Mouse (Mus musculus) olfactory bulb, adult 2 months (tissue): ENCODE data around the gene Aig1. TPM values are rescaled to one million over a fixed set of nuclear protein-coding genes. Genes with fewer than 3 reads are reported as not detected.

Experiments used
- H3K27ac ChIP-seq: fragments of 200-500 bp; 2 replicates; pipeline ENCODE4 v1.5.1; 2012; ENCODE audit warnings: low read depth, low read length; ENCODE audit not compliant: insufficient read depth
- H3K4me1 ChIP-seq: fragments of 200-500 bp; 2 replicates; pipeline ENCODE4 v1.6.1; 2012; ENCODE audit warnings: low read length; ENCODE audit not compliant: control insufficient read depth, insufficient read depth
- H3K4me3 ChIP-seq: fragments of 200-500 bp; 2 replicates; pipeline ENCODE4 v1.5.1; 2012; ENCODE audit warnings: mild to moderate bottlenecking, low read depth, low read length, moderate library complexity; ENCODE audit not compliant: insufficient read depth
- CTCF ChIP-seq: fragments of 200-500 bp; IDR thresholded peaks from 2 replicates; pipeline ENCODE4 v1.5.1; 2012; ENCODE audit warnings: low read depth, mild to moderate bottlenecking, low read length, moderate library complexity; ENCODE audit not compliant: insufficient read depth
- POLR2A ChIP-seq: fragments of 200-500 bp; IDR thresholded peaks from 2 replicates; pipeline ENCODE4 v1.6.1; 2012; ENCODE audit warnings: mild to moderate bottlenecking, low read depth, low read length, moderate library complexity; ENCODE audit not compliant: insufficient read depth
- WGBS: fragments of 180-500 bp; shearing (Covaris S2); methylation state at CpG from one replicate; pipeline ENCODE4 v1.1.7; 2018; 5-methylcytosine and 5-hydroxymethylcytosine counted together
- polyA plus RNA-seq: library from polyadenylated mRNA; stranded (reverse); fragments of >200 nt; gene quantifications from 2 replicates; pipeline ENCODE4 v1.2.4, GENCODE M21; 2012; ENCODE audit warnings: low replicate concordance; ENCODE audit not compliant: missing spikeins, insufficient read depth, insufficient read length

Aig1 gene
- polyA plus RNA-seq, 1 experiment, result not detected

DNA sequence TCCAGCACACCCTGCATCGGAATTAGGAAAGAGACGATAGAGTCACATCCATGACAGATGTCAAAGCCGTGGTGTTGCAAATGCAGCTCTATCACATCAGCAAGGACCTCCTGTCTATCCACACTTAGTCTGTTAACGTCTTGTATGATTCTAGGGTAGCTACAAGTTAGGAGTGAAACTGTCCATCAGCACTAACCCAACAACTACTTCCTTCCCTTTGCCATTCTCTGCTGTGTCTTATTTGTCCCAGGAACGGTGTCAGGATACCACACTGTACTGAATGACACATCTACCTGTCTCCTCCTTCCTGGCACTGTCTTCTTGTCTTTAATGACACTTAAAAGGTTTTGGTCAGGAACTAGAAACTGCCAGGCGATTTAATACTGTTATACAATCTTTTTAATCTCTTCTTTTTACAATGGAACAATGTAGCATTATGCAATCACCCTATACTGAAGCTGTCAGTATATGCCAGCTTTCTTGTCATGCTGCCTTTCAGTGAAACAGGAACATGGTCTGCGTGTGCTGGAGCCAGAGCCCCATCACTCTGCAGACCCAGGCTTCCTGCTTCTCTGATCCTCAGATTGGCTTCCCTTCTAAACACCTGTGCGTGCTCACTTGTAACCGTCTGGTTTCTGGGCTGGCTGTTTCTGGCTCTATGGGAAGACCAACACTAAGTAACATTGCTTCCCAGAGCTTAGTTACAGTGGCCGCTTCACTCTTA lies 214.9 kb downstream of the Aig1 start:
- Histone ChIP-seq H3K4me3 (no peak overlapping the region), H3K27ac (peak overlapping the region; percentile 17; the same call in 1 of the 2 replicates), H3K4me1 (peaks cover under 1% of the 10 kb centered on the region; the same call in 1 of the 2 replicates)
- TF ChIP-seq POLR2A (no peak), CTCF (no peak)
- 83% methylated on average over 10 of the region's 10 CpGs for WGBS

GRCm38 (mm10) chr10:13653326-13653725 lies 215.5 kb downstream of the Aig1 start:
- no peaks in the 10 kb centered on the region for H3K4me1 ChIP-seq
- H3K4me3 ChIP-seq, result no peak overlapping the region
- TF ChIP-seq CTCF, result no peak
- no peak for TF ChIP-seq POLR2A
- 76% methylated on average over 7 of the region's 7 CpGs for WGBS
- no peak overlapping the region for H3K27ac ChIP-seq

- Histone ChIP-seq H3K4me3 (no peak overlapping the region), H3K4me1 (no peaks in the 10 kb centered on the region), H3K27ac (no peak overlapping the region)
- TF ChIP-seq POLR2A, result no peak
- no peak for TF ChIP-seq CTCF
- WGBS, result 94% methylated on average over 4 of the region's 4 CpGs
Observed at GRCm38 (mm10) chr10:13652061-13652460, 216.7 kb downstream of the Aig1 start.

GRCm38 (mm10) chr10:13641750-13642149 lies 227.0 kb downstream of the Aig1 start:
- WGBS, result 20% methylated on average over 7 of the region's 7 CpGs
- TF ChIP-seq POLR2A (no peak), CTCF (no peak)

GRCm38 (mm10) chr10:13631796-13632195 lies 237.0 kb downstream of the Aig1 start:
- no peak overlapping the region for H3K4me3 ChIP-seq
- peaks cover 3% of the 10 kb centered on the region for H3K4me1 ChIP-seq
- H3K27ac ChIP-seq, result peak overlapping the region; percentile 33; the same call in 1 of the 2 replicates
- TF ChIP-seq POLR2A, result no peak
- no peak for TF ChIP-seq CTCF
- WGBS, result 23% methylated on average over 3 of the region's 3 CpGs

More at GRCm38 (mm10) chr10:13641750-13642149, 227.0 kb downstream of the Aig1 start:
- no peaks in the 10 kb centered on the region for H3K4me1 ChIP-seq
- no peak overlapping the region for H3K27ac ChIP-seq
- no peak overlapping the region for H3K4me3 ChIP-seq

DNA sequence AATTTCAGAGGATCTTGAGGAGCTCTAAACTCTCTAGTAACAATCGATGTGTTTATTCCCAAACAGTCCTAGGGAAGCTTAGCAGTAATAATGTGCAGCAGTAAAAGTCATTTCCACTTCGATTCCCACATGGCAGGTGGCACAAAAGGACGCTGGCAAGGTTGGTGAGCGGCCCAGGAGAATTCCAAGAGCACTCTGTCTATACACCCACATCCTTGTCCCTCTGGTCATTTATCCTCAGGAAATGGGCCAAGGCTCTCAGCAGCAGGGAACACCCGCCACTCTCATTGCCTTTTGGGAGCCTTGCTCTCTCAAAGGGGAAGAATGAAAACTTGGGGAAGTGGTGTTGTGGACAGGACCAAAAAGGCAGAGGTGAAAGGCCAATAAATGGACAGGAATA lies 245.0 kb downstream of the Aig1 start:
- TF ChIP-seq POLR2A (no peak), CTCF (no peak)
- Histone ChIP-seq H3K27ac (no peak overlapping the region), H3K4me1 (no peaks in the 10 kb centered on the region), H3K4me3 (no peak overlapping the region)
- 70% methylated on average over 5 of the region's 5 CpGs for WGBS

- WGBS, result 18% methylated on average over 2 of the region's 2 CpGs
- Histone ChIP-seq H3K4me3 (no peak overlapping the region), H3K27ac (peak overlapping the region; percentile 98), H3K4me1 (peaks cover 35% of the 10 kb centered on the region)
- no peak for TF ChIP-seq POLR2A
- TF ChIP-seq CTCF, result no peak
Observed at GRCm38 (mm10) chr10:13600926-13601325, 267.9 kb downstream of the Aig1 start.

- H3K27ac ChIP-seq, result peak overlapping the region; percentile 40; the same call in 1 of the 2 replicates
Observed at GRCm38 (mm10) chr10:13597491-13597890, 271.3 kb downstream of the Aig1 start.

More at GRCm38 (mm10) chr10:13597491-13597890, 271.3 kb downstream of the Aig1 start:
- WGBS, result 82% methylated on average over 8 of the region's 8 CpGs
- H3K4me1 ChIP-seq, result peaks cover 37% of the 10 kb centered on the region
- no peak overlapping the region for H3K4me3 ChIP-seq
- TF ChIP-seq POLR2A (no peak), CTCF (no peak)

Other genes starting within 250 kb of the Aig1 start
- 134 and 206 TPM in 2 replicates for gene Hivep2, start 97.1 kb upstream of the Aig1 start, polyA plus RNA-seq